ENCODE assay signal across 8 mouse cellular contexts in genomic region chr9:27029022-27029827, GRCm38 (mm10). TPM values are rescaled to one million over a fixed set of nuclear protein-coding genes. Genes with fewer than 3 reads are reported as not detected.
DNase-seq lines count a peak whose midpoint lies in the region; ATAC-seq and TF ChIP-seq lines count a peak whose summit lies in the region.

No protein-coding gene starts in this region.

- H3K9ac ChIP-seq in forebrain, embryonic 11.5 days (ENCODE audit: low read length), result peak overlapping the region; percentile 93
- H3K9ac ChIP-seq in heart, embryonic 16.5 days (ENCODE audit: low read length), result peak overlapping the region; percentile 92
- peak overlapping the region; percentile 89 for H3K9ac ChIP-seq in liver, embryonic 16.5 days (ENCODE audit: low read depth, low read length)
- peak overlapping the region; percentile 94 for H3K9ac ChIP-seq in neural tube, embryonic 15.5 days (replicated peaks)

- H3K27ac ChIP-seq in forebrain, embryonic 11.5 days (ENCODE audit: low read depth, low read length), result peak overlapping the region; percentile 76
- peak overlapping the region; percentile 96 for H3K27ac ChIP-seq in heart, embryonic 16.5 days (ENCODE audit: low read length)
- H3K27ac ChIP-seq in liver, embryonic 16.5 days (ENCODE audit: low read length), result peak overlapping the region; percentile 82
- peak overlapping the region; percentile 93 for H3K27ac ChIP-seq in neural tube, embryonic 15.5 days (replicated peaks)

- H3K27me3 ChIP-seq in forebrain, embryonic 11.5 days (ENCODE audit: control insufficient read depth, insufficient read depth, low read length), result no peaks in the 10 kb centered on the region
- no peaks in the 10 kb centered on the region for H3K27me3 ChIP-seq in heart, embryonic 16.5 days (ENCODE audit: control insufficient read depth, insufficient read depth, low read length)
- no peaks in the 10 kb centered on the region for H3K27me3 ChIP-seq in liver, embryonic 16.5 days (ENCODE audit: control insufficient read depth, insufficient read depth, low read depth, low read length)
- H3K27me3 ChIP-seq in neural tube, embryonic 15.5 days (replicated peaks), result no peaks in the 10 kb centered on the region

- H3K9me3 ChIP-seq in forebrain, embryonic 11.5 days (ENCODE audit: control insufficient read depth, low read length), result no peaks in the 10 kb centered on the region
- no peaks in the 10 kb centered on the region for H3K9me3 ChIP-seq in heart, embryonic 16.5 days (replicated peaks; ENCODE audit: control insufficient read depth, low read length)
- no peaks in the 10 kb centered on the region for H3K9me3 ChIP-seq in liver, embryonic 16.5 days (replicated peaks; ENCODE audit: control insufficient read depth, low read length)
- no peaks in the 10 kb centered on the region for H3K9me3 ChIP-seq in neural tube, embryonic 15.5 days (replicated peaks)

- peak; percentile 37 to 44 for DNase-seq in CD8-positive naive resting alpha-beta T cell, adult 2 months (ENCODE audit: low read depth in 2 of 2, low spot score in 2 of 2)
- DNase-seq in brain, embryonic 14.5 days (ENCODE audit: low read depth), result peak; percentile 78
- DNase-seq in forebrain, embryonic 11.5 days (ENCODE audit: low spot score), result peak; percentile 68
- DNase-seq in kidney, postnatal 25 days, result peak; percentile 33 to 68
- peak; percentile 69 for DNase-seq in testis, postnatal 10 days (ENCODE audit: low spot score)

- H3K4me2 ChIP-seq in forebrain, embryonic 11.5 days (ENCODE audit: low read depth, low read length, severe bottlenecking), result peak overlapping the region; percentile 71
- peak overlapping the region; percentile 75 for H3K4me2 ChIP-seq in heart, embryonic 16.5 days (ENCODE audit: low read depth, low read length)
- peak overlapping the region; percentile 88 for H3K4me2 ChIP-seq in liver, embryonic 16.5 days (ENCODE audit: low read depth, low read length)
- peak overlapping the region; percentile 74 for H3K4me2 ChIP-seq in neural tube, embryonic 15.5 days

- 0 out of 2 replicates have a peak, but pooled peaks have one; percentile 27 for TF ChIP-seq CTCF in brain, embryonic 14.5 days (IDR thresholded peaks at IDR 0.05; ENCODE audit: borderline replicate concordance, extremely low read depth, insufficient read depth, insufficient read length)

- WGBS in forebrain, embryonic 11.5 days, result under 1% methylated on average over 52 of the region's 52 CpGs
- WGBS in heart, embryonic 16.5 days, result under 1% methylated on average over 52 of the region's 52 CpGs
- WGBS in liver, embryonic 16.5 days (ENCODE audit: insufficient replicate concordance), result under 1% methylated on average over 52 of the region's 52 CpGs
- WGBS in neural tube, embryonic 15.5 days, result under 1% methylated on average over 52 of the region's 52 CpGs

- peaks cover 2% of the 10 kb centered on the region; the same call in 1 of the 2 replicates for H3K4me1 ChIP-seq in forebrain, embryonic 11.5 days (replicated peaks; ENCODE audit: control insufficient read depth, insufficient read depth, low read length)
- H3K4me1 ChIP-seq in heart, embryonic 16.5 days (ENCODE audit: control insufficient read depth, insufficient read depth, low read length), result peaks cover 43% of the 10 kb centered on the region
- H3K4me1 ChIP-seq in liver, embryonic 16.5 days (ENCODE audit: control insufficient read depth, low read depth, low read length), result peaks cover 29% of the 10 kb centered on the region
- peaks cover 60% of the 10 kb centered on the region for H3K4me1 ChIP-seq in neural tube, embryonic 15.5 days

- H3K36me3 ChIP-seq in forebrain, embryonic 11.5 days (ENCODE audit: control insufficient read depth, insufficient read depth, low read length), result no peaks in the 10 kb centered on the region
- no peaks in the 10 kb centered on the region for H3K36me3 ChIP-seq in heart, embryonic 16.5 days (ENCODE audit: control insufficient read depth, insufficient read depth)
- peaks cover under 1% of the 10 kb centered on the region; the same call in 1 of the 2 replicates for H3K36me3 ChIP-seq in liver, embryonic 16.5 days (ENCODE audit: control insufficient read depth, insufficient read depth)
- H3K36me3 ChIP-seq in neural tube, embryonic 15.5 days, result no peaks in the 10 kb centered on the region

- peak overlapping the region; percentile 93 for H3K4me3 ChIP-seq in forebrain, embryonic 11.5 days (ENCODE audit: low read depth, low read length)
- peak overlapping the region; percentile 98 for H3K4me3 ChIP-seq in heart, embryonic 16.5 days (ENCODE audit: low read length)
- peak overlapping the region; percentile 90 for H3K4me3 ChIP-seq in liver, embryonic 16.5 days (ENCODE audit: low read depth, low read length)
- peak overlapping the region; percentile 88 for H3K4me3 ChIP-seq in neural tube, embryonic 15.5 days (replicated peaks)

- no peak for TF ChIP-seq POLR2A in brain, embryonic 14.5 days (IDR thresholded peaks at IDR 0.05; ENCODE audit: borderline replicate concordance, extremely low read depth, insufficient read depth, insufficient read length, poor library complexity, severe bottlenecking)

- ATAC-seq in forebrain, embryonic 11.5 days (replicated peaks; ENCODE audit: low FRiP score), result 0 out of 2 replicates have a peak, but pooled peaks have one; percentile 15
- peak; percentile 11 for ATAC-seq in heart, embryonic 16.5 days (replicated peaks; ENCODE audit: extremely low read depth, insufficient read depth, low FRiP score)
- peak; percentile 25 for ATAC-seq in liver, embryonic 16.5 days (ENCODE audit: low read depth)
- peak; percentile 37; the same call in 1 of the 2 replicates for ATAC-seq in neural tube, embryonic 15.5 days (ENCODE audit: low FRiP score)

RNA-seq across cellular contexts. Expression of gene Vps26b, which starts 0.6 kb away (rescaled TPM):
- polyA plus RNA-seq in brain, embryonic 14.5 days (2012; rRNA removed), result 82.6 and 92.3 TPM in 2 replicates
- 56.9 and 59.8 TPM in 2 replicates for polyA plus RNA-seq in forebrain, embryonic 11.5 days (2014; fragmentation: Nextera tagmentation; extraction: Ambion mirVana)
- polyA plus RNA-seq in heart, embryonic 16.5 days (2015; fragmentation: Nextera tagmentation; extraction: Ambion mirVana), result 21.2 and 22.3 TPM in 2 replicates
- polyA plus RNA-seq in liver, embryonic 16.5 days (2015; fragmentation: Nextera tagmentation; extraction: Ambion mirVana), result 7.7 and 8.5 TPM in 2 replicates
- 80.2 and 80.3 TPM in 2 replicates for polyA plus RNA-seq in neural tube, embryonic 15.5 days (2015; fragmentation: Nextera tagmentation; extraction: Ambion mirVana)

RNA-seq across cellular contexts. Expression of gene Ncapd3, which starts 0.8 kb away (rescaled TPM):
- polyA plus RNA-seq in brain, embryonic 14.5 days (2012; rRNA removed), result 28.9 and 40.8 TPM in 2 replicates
- 44.7 and 48.7 TPM in 2 replicates for polyA plus RNA-seq in forebrain, embryonic 11.5 days (2014; fragmentation: Nextera tagmentation; extraction: Ambion mirVana)
- 21.0 and 22.8 TPM in 2 replicates for polyA plus RNA-seq in heart, embryonic 16.5 days (2015; fragmentation: Nextera tagmentation; extraction: Ambion mirVana)
- polyA plus RNA-seq in liver, embryonic 16.5 days (2015; fragmentation: Nextera tagmentation; extraction: Ambion mirVana), result 30.9 and 31.9 TPM in 2 replicates
- polyA plus RNA-seq in neural tube, embryonic 15.5 days (2015; fragmentation: Nextera tagmentation; extraction: Ambion mirVana), result 12.6 and 16.7 TPM in 2 replicates

RNA-seq across cellular contexts. Expression of gene Thyn1, which starts 29.7 kb away (rescaled TPM):
- 59.2 and 67.0 TPM in 2 replicates for polyA plus RNA-seq in brain, embryonic 14.5 days (2012; rRNA removed)
- polyA plus RNA-seq in forebrain, embryonic 11.5 days (2014; fragmentation: Nextera tagmentation; extraction: Ambion mirVana), result 155 and 161 TPM in 2 replicates
- polyA plus RNA-seq in heart, embryonic 16.5 days (2015; fragmentation: Nextera tagmentation; extraction: Ambion mirVana), result 89.7 and 90.6 TPM in 2 replicates
- 39.3 and 40.9 TPM in 2 replicates for polyA plus RNA-seq in liver, embryonic 16.5 days (2015; fragmentation: Nextera tagmentation; extraction: Ambion mirVana)
- 140 and 148 TPM in 2 replicates for polyA plus RNA-seq in neural tube, embryonic 15.5 days (2015; fragmentation: Nextera tagmentation; extraction: Ambion mirVana)

RNA-seq across cellular contexts. Expression of gene Acad8, which starts 29.9 kb away (rescaled TPM):
- 32.1 and 36.9 TPM in 2 replicates for polyA plus RNA-seq in brain, embryonic 14.5 days (2012; rRNA removed)
- polyA plus RNA-seq in forebrain, embryonic 11.5 days (2014; fragmentation: Nextera tagmentation; extraction: Ambion mirVana), result 38.2 and 43.6 TPM in 2 replicates
- polyA plus RNA-seq in heart, embryonic 16.5 days (2015; fragmentation: Nextera tagmentation; extraction: Ambion mirVana), result 37.1 and 41.8 TPM in 2 replicates
- polyA plus RNA-seq in liver, embryonic 16.5 days (2015; fragmentation: Nextera tagmentation; extraction: Ambion mirVana), result 13.6 and 14.5 TPM in 2 replicates
- polyA plus RNA-seq in neural tube, embryonic 15.5 days (2015; fragmentation: Nextera tagmentation; extraction: Ambion mirVana), result 30.7 and 33.5 TPM in 2 replicates

Comparison
In these comparisons a context has a peak if more than half of its experiments do, and no peak if none do; other contexts are left out.
1. Peak in every context shown above with its lines: DNase-seq, ATAC-seq, H3K4me3 ChIP-seq and H3K27ac ChIP-seq.